Mouse (Mus musculus): ENCODE results near the gene Nap1l1. TPM values are rescaled to one million over a fixed set of nuclear protein-coding genes. Genes with fewer than 3 reads are reported as not detected.

Gene Nap1l1
- polyA plus RNA-seq, 1 experiment from 2014 or later, result 115 TPM

DNA sequence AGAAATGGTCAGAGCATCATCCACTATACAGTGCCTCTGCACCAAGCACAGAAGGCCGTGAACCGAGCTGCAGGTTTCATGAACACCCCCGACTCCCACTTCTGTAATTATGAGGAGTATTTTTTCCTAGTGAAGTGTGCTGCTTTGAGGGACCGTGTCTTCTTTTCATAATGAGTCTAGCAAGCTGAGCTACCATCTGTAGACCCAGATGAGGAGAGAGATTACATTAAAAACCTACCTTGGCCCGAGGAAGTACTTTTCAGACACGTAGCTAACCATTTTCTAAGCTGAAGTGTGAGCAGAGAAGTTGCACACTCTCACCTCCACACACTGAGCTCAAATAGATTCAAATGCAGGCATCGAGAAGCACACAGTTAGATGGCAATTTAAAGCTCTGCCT lies 70.1 kb downstream of the Nap1l1 start:
- no peak overlapping the region for H3K4me3 ChIP-seq (ENCODE audit: low read length)
- ATAC-seq (replicated peaks; ENCODE audit: extremely low read depth, insufficient read depth, low FRiP score), result no peak
- no peaks in the 10 kb centered on the region for H3K27me3 ChIP-seq (ENCODE audit: control insufficient read depth, insufficient read depth, low read length)
- no peaks in the 10 kb centered on the region for H3K36me3 ChIP-seq (ENCODE audit: control insufficient read depth, insufficient read depth)
- H3K4me2 ChIP-seq (ENCODE audit: low read depth, low read length), result no peak overlapping the region
- no peak overlapping the region for H3K9ac ChIP-seq (ENCODE audit: low read length)
- WGBS, result 80% methylated on average over 7 of the region's 7 CpGs
- no peak overlapping the region for H3K27ac ChIP-seq (ENCODE audit: low read length)
- H3K9me3 ChIP-seq (replicated peaks; ENCODE audit: control insufficient read depth, low read length), result 0 out of 2 replicates have a peak, but pooled peaks cover 4% of the 10 kb centered on the region
- peaks cover 22% of the 10 kb centered on the region for H3K4me1 ChIP-seq (ENCODE audit: control insufficient read depth, insufficient read depth, low read length)

DNA sequence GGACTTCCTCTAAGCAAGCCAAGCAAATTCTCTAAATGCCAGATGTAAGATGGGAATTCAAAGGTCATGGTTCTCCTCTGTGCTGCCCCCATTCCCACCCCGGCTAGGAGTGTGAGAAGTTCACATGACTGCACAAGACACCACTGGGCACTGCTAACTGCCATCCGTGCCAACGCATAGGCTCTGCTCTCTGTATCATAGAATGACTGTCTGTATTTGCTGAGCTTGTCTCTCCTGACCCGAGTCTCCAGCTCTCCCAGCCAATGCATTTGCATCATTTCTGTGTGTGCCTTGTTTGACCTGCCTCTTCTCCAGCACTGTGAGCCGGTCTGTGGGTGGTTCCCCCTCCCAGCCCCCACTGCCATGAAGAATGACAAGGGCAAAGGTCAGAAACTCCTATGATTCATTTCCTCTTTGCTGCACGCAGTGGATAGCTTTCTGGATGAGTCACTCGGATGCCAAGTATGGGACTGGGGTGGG lies 70.8 kb downstream of the Nap1l1 start:
- H3K4me2 ChIP-seq (ENCODE audit: low read depth, low read length), result no peak overlapping the region
- peaks cover 22% of the 10 kb centered on the region for H3K4me1 ChIP-seq (ENCODE audit: control insufficient read depth, insufficient read depth, low read length)
- no peaks in the 10 kb centered on the region for H3K27me3 ChIP-seq (ENCODE audit: control insufficient read depth, insufficient read depth, low read length)
- H3K4me3 ChIP-seq (ENCODE audit: low read length), result no peak overlapping the region
- WGBS, result 20% methylated on average over 7 of the region's 7 CpGs
- ATAC-seq (replicated peaks; ENCODE audit: extremely low read depth, insufficient read depth, low FRiP score), result peak; percentile 31
- H3K36me3 ChIP-seq (ENCODE audit: control insufficient read depth, insufficient read depth), result no peaks in the 10 kb centered on the region
- no peak overlapping the region; the same call in 1 of the 2 replicates for H3K27ac ChIP-seq (ENCODE audit: low read length)
- H3K9me3 ChIP-seq (replicated peaks; ENCODE audit: control insufficient read depth, low read length), result 0 out of 2 replicates have a peak, but pooled peaks cover 4% of the 10 kb centered on the region
- no peak overlapping the region for H3K9ac ChIP-seq (ENCODE audit: low read length)

DNA sequence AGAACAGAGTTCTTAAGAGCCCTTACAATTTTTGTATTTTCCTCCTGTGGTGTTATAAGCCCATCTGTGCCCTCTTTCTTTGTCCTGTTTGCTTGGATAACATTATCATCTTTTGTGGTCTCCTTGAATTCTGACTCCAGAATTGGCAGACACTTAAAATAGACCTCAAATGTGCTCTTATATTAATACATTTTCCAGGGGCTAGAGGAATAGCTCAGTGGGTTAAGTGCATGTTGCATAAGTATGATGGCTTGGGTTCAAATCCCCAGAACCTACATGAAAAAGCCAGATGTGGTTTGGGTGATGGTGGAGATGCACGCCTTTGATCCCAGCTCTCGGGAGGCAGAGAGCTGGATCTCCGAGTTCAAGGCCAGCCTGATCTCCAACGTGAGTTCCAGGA lies 71.3 kb downstream of the Nap1l1 start:
- Histone ChIP-seq H3K27me3 (ENCODE audit: control insufficient read depth, insufficient read depth, low read length) (no peaks in the 10 kb centered on the region), H3K4me1 (ENCODE audit: control insufficient read depth, insufficient read depth, low read length) (peaks cover 20% of the 10 kb centered on the region), H3K36me3 (ENCODE audit: control insufficient read depth, insufficient read depth) (no peaks in the 10 kb centered on the region), H3K9me3 (replicated peaks; ENCODE audit: control insufficient read depth, low read length) (0 out of 2 replicates have a peak, but pooled peaks cover 4% of the 10 kb centered on the region), H3K4me2 (ENCODE audit: low read depth, low read length) (no peak overlapping the region), H3K9ac (ENCODE audit: low read length) (no peak overlapping the region), H3K27ac (ENCODE audit: low read length) (no peak overlapping the region), H3K4me3 (ENCODE audit: low read length) (no peak overlapping the region)
- WGBS, result 79% methylated on average over 4 of the region's 4 CpGs
- ATAC-seq (replicated peaks; ENCODE audit: extremely low read depth, insufficient read depth, low FRiP score), result no peak

DNA sequence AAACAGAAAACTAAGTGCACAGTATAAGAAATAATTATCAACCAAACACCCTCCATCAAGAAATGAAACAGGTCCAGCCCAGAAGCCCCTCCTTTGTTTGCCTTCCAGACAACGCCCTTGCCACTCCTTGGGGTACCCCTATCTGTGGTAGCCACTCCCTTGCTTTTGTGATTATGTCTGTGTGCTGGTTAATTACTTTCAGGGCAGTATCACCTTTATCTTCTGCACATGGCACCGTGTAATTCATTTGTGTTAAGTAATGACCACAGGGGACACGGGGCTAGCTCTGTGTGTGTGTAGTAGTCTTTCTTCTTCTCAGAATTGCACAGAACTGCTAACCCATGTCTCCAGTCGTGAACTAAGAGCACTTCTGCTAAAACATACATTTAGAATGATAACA lies 72.6 kb downstream of the Nap1l1 start:
- Histone ChIP-seq H3K27me3 (ENCODE audit: control insufficient read depth, insufficient read depth, low read length) (no peaks in the 10 kb centered on the region), H3K4me2 (ENCODE audit: low read depth, low read length) (no peak overlapping the region), H3K4me3 (ENCODE audit: low read length) (no peak overlapping the region), H3K36me3 (ENCODE audit: control insufficient read depth, insufficient read depth) (no peaks in the 10 kb centered on the region), H3K27ac (ENCODE audit: low read length) (no peak overlapping the region), H3K9me3 (replicated peaks; ENCODE audit: control insufficient read depth, low read length) (0 out of 2 replicates have a peak, but pooled peaks cover 4% of the 10 kb centered on the region), H3K9ac (ENCODE audit: low read length) (no peak overlapping the region), H3K4me1 (ENCODE audit: control insufficient read depth, insufficient read depth, low read length) (peaks cover 15% of the 10 kb centered on the region)
- no peak for ATAC-seq (replicated peaks; ENCODE audit: extremely low read depth, insufficient read depth, low FRiP score)
- WGBS, result 78% methylated on average over 4 of the region's 4 CpGs

Other genes with a start within 250 kb of the Nap1l1 start
- 3.8 and 3.9 TPM in 2 replicates for gene Bbs10, start 174.5 kb upstream of the Nap1l1 start, polyA plus RNA-seq (2015; fragmentation: Nextera tagmentation; extraction: Ambion mirVana)
- 27.4 and 27.6 TPM in 2 replicates for gene Phlda1, start 33.1 kb downstream of the Nap1l1 start, polyA plus RNA-seq (2015; fragmentation: Nextera tagmentation; extraction: Ambion mirVana)

Measured in heart, embryonic 16.5 days (tissue).